Mouse (Mus musculus): ENCODE results near the gene Wnt3a. TPM values are rescaled to one million over a fixed set of nuclear protein-coding genes. Genes with fewer than 3 reads are reported as not detected.
"Not testable (repeated sequence)": the region's sequence is repeated elsewhere in the genome, so short reads cannot be mapped to it uniquely, and the experiment has no call there.

Gene Wnt3a
- polyA plus RNA-seq, 1 experiment from 2014 or later, result not detected

DNA sequence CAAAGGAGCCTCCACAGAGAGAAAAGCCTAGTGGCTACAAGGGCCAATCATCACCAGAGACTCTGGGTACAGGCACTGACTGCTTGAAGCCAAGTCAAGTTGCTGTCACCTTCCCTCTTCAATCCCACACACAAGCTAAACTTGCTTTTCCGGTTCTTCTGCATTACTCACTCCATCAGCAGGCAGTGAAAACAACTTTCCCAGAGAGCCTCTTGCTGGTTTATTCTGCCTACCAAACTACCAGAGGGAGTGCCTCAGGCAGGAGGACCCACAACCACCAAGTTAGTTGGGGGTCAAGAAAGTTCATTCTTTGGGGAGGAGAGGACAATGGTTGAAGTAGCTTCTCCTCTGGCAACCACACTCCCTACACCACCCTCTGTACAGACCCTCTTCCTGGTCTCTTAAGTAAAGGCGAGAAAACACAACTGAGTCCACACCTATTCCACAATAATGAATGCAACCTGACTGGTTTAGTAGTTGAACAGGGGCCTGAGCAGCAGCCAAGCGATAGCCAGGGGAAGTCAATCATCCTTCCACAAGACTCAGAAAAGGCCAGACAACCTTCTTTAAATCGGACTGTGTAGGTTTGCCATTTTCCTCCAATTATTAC, 72.1 kb downstream of the Wnt3a start:
- H3K4me3 ChIP-seq (ENCODE audit: low read depth, low read length), result no peak overlapping the region
- peak overlapping the region; percentile 62; the same call in 1 of the 2 replicates for H3K27ac ChIP-seq (ENCODE audit: low read length)
- peaks cover 16% of the 10 kb centered on the region; the same call in 1 of the 2 replicates for H3K4me1 ChIP-seq (ENCODE audit: control insufficient read depth, insufficient read depth, low read length)
- no peaks in the 10 kb centered on the region for H3K9me3 ChIP-seq (ENCODE audit: control insufficient read depth, low read depth, low read length)
- H3K4me2 ChIP-seq (replicated peaks; ENCODE audit: low read depth, low read length), result peak overlapping the region; percentile 15
- H3K9ac ChIP-seq (replicated peaks; ENCODE audit: low read depth, low read length), result no peak overlapping the region
- H3K27me3 ChIP-seq (ENCODE audit: control insufficient read depth, insufficient read depth, low read length), result no peaks in the 10 kb centered on the region
- peak; percentile 78 for ATAC-seq (ENCODE audit: insufficient number of reproducible peaks, insufficient read depth, low FRiP score, low read depth)
- 76% methylated on average over 4 of the region's 4 CpGs for WGBS
- peaks cover 15% of the 10 kb centered on the region for H3K36me3 ChIP-seq (ENCODE audit: control insufficient read depth, insufficient read depth, low read length)

DNA sequence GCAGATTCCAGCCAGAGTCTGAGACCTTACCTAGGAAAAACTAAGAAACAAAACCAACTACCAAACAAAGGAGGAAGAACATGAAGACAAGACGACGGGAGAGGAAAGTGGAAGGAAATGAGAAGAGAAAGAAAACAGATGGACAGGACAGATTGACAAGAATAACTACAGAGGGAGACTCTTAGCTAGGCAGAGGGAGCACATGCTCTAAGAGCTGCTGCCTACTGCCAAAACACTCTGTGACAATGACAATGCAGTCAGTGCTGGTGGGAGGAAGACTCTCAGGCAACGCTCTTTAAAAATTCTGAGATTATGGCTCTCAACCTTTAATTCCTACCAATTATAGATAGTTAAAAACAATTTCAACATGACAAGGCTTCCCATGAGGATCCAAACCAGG, 73.6 kb downstream of the Wnt3a start:
- Histone ChIP-seq H3K36me3 (ENCODE audit: control insufficient read depth, insufficient read depth, low read length) (peaks cover 22% of the 10 kb centered on the region), H3K27ac (ENCODE audit: low read length) (no peak overlapping the region), H3K4me2 (replicated peaks; ENCODE audit: low read depth, low read length) (no peak overlapping the region), H3K4me3 (ENCODE audit: low read depth, low read length) (no peak overlapping the region), H3K9ac (replicated peaks; ENCODE audit: low read depth, low read length) (no peak overlapping the region), H3K9me3 (ENCODE audit: control insufficient read depth, low read depth, low read length) (no peaks in the 10 kb centered on the region), H3K27me3 (ENCODE audit: control insufficient read depth, insufficient read depth, low read length) (no peaks in the 10 kb centered on the region), H3K4me1 (ENCODE audit: control insufficient read depth, insufficient read depth, low read length) (peaks cover 12% of the 10 kb centered on the region; the same call in 1 of the 2 replicates)
- no peak for ATAC-seq (ENCODE audit: insufficient number of reproducible peaks, insufficient read depth, low FRiP score, low read depth)
- 83% methylated on average over 3 of the region's 3 CpGs for WGBS

DNA sequence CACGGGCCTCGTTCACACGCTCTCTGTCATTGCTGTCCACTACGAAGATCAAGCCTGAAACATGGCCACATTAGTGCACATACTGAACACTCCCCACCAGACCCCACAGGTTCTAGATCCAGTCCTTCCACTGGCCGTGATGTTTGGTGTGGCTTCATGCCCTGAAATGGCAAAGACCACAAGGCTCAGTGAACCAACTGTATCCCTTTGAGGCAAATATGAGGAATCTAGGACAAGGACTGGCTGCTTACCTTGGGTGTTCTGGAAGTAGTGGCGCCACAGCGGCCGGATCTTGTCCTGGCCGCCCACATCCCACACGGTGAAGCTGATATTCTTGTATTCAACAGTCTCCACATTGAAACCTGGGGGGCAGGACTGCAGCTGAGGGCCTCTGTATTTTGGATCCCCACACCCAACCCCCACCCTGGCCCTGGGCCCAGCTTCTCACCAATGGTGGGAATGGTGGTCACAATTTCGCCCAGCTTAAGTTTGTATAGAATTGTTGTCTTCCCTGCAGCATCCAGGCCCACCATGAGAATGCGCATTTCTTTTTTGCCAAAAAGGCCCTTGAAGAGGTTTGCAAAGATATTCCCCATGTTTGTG, 77.6 kb downstream of the Wnt3a start:
- peaks cover 35% of the 10 kb centered on the region for H3K36me3 ChIP-seq (ENCODE audit: control insufficient read depth, insufficient read depth, low read length)
- ATAC-seq (ENCODE audit: insufficient number of reproducible peaks, insufficient read depth, low FRiP score, low read depth), result no peak
- H3K4me2 ChIP-seq (replicated peaks; ENCODE audit: low read depth, low read length), result no peak overlapping the region
- H3K9me3 ChIP-seq (ENCODE audit: control insufficient read depth, low read depth, low read length), result no peaks in the 10 kb centered on the region
- H3K4me1 ChIP-seq (ENCODE audit: control insufficient read depth, insufficient read depth, low read length), result peaks cover 10% of the 10 kb centered on the region; the same call in 1 of the 2 replicates
- no peak overlapping the region for H3K9ac ChIP-seq (replicated peaks; ENCODE audit: low read depth, low read length)
- H3K27ac ChIP-seq (ENCODE audit: low read length), result no peak overlapping the region
- H3K27me3 ChIP-seq (ENCODE audit: control insufficient read depth, insufficient read depth, low read length), result no peaks in the 10 kb centered on the region
- no peak overlapping the region for H3K4me3 ChIP-seq (ENCODE audit: low read depth, low read length)
- 89% methylated on average over 12 of the region's 12 CpGs for WGBS

DNA sequence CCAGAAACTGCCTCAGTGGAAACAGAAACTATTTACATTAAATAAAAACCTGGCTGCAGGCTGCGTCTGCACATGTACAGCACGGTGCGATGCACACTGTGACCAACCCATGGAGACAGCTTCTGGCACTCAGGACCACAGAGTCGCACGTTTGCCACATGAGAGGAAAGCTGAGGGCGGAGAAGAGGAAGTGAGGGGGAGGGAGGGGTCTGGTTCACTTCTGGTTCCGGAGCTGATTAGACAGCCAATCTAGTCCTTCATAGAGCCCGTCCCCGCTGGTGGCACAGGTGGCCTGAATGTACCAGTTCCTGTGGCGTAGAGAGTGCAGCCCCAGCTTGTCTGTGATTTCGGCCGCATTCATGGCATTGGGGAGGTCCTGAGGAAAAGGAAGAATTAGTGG, 78.2 kb downstream of the Wnt3a start:
- H3K9ac ChIP-seq (replicated peaks; ENCODE audit: low read depth, low read length); H3K9me3 ChIP-seq (ENCODE audit: control insufficient read depth, low read depth, low read length); H3K27me3 ChIP-seq (ENCODE audit: control insufficient read depth, insufficient read depth, low read length); H3K4me3 ChIP-seq (ENCODE audit: low read depth, low read length); H3K27ac ChIP-seq (ENCODE audit: low read length); H3K4me2 ChIP-seq (replicated peaks; ENCODE audit: low read depth, low read length); H3K4me1 ChIP-seq (ENCODE audit: control insufficient read depth, insufficient read depth, low read length); ATAC-seq (ENCODE audit: insufficient number of reproducible peaks, insufficient read depth, low FRiP score, low read depth): not testable (repeated sequence)
- 80% methylated on average over 12 of the region's 12 CpGs for WGBS
- H3K36me3 ChIP-seq (ENCODE audit: control insufficient read depth, insufficient read depth, low read length), result peaks cover 31% of the 10 kb centered on the region

DNA sequence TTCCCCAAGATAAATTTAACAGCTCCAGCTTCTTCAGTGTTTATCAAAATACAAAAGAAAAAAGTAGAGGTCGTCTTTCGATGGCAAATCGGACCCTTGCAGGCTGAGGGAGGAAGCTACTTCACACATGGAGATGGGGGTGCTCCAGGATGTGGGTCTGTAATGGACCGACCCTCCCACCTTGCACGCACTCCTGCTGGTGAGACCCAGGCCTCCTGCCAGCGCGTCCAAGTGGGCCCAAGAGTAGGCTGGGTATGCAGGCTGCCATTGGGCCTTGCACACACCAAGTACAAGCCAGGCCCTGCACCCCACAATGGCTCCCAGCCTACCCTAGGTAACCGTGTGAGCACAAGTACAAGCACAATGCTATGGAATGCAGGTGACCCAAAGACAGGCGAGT, 79.0 kb downstream of the Wnt3a start:
- H3K27me3 ChIP-seq (ENCODE audit: control insufficient read depth, insufficient read depth, low read length); H3K4me3 ChIP-seq (ENCODE audit: low read depth, low read length); ATAC-seq (ENCODE audit: insufficient number of reproducible peaks, insufficient read depth, low FRiP score, low read depth); H3K27ac ChIP-seq (ENCODE audit: low read length); H3K9me3 ChIP-seq (ENCODE audit: control insufficient read depth, low read depth, low read length); H3K4me1 ChIP-seq (ENCODE audit: control insufficient read depth, insufficient read depth, low read length); H3K4me2 ChIP-seq (replicated peaks; ENCODE audit: low read depth, low read length); H3K9ac ChIP-seq (replicated peaks; ENCODE audit: low read depth, low read length): not testable (repeated sequence)
- 84% methylated on average over 9 of the region's 9 CpGs for WGBS
- H3K36me3 ChIP-seq (ENCODE audit: control insufficient read depth, insufficient read depth, low read length), result peaks cover 31% of the 10 kb centered on the region

DNA sequence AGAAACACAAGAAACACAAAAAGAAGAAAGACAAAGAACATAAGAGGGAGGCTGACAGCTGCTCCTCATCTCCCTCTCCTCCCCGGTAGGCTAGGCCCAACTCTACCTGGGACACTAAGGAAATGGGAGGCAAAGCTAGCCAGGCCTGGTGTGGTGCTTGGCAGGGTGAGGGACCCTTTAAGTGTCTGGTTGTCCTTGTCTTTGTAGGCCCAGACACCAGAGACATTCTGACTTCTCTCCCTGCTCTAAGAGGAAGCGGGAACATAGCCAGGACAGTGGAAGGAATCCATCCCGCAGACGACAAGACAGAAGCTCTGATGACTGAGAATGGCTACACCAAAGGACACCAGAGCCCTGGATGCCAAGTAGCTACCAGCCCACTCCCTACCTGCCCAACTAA, 80.5 kb downstream of the Wnt3a start:
- Histone ChIP-seq H3K9me3 (ENCODE audit: control insufficient read depth, low read depth, low read length) (no peaks in the 10 kb centered on the region), H3K27ac (ENCODE audit: low read length) (no peak overlapping the region), H3K36me3 (ENCODE audit: control insufficient read depth, insufficient read depth, low read length) (peaks cover 37% of the 10 kb centered on the region), H3K4me1 (ENCODE audit: control insufficient read depth, insufficient read depth, low read length) (peaks cover 5% of the 10 kb centered on the region; the same call in 1 of the 2 replicates), H3K9ac (replicated peaks; ENCODE audit: low read depth, low read length) (no peak overlapping the region), H3K4me2 (replicated peaks; ENCODE audit: low read depth, low read length) (no peak overlapping the region), H3K27me3 (ENCODE audit: control insufficient read depth, insufficient read depth, low read length) (no peaks in the 10 kb centered on the region), H3K4me3 (ENCODE audit: low read depth, low read length) (no peak overlapping the region)
- WGBS, result 83% methylated on average over 4 of the region's 4 CpGs
- ATAC-seq (ENCODE audit: insufficient number of reproducible peaks, insufficient read depth, low FRiP score, low read depth), result no peak

DNA sequence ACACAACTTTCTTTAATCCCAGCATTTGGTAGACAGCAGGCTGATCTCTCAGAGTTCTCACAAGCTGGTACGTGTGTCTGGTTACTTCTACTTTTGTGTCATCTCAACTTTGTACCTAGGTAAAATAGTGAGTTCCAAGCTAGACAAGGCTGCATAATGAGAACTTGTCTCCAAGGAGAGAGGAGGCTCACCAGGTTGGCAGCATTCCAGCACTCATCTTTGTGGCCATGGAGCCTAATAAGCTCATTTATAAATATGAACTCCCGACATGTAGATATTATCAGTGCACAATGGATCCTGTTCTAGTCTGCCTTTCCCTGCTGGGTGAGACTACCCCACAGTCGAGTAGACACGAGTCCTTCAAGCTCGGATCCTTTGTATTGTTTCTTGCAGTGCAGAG, 81.0 kb downstream of the Wnt3a start:
- peak overlapping the region; percentile 66; the same call in 1 of the 2 replicates for H3K4me2 ChIP-seq (replicated peaks; ENCODE audit: low read depth, low read length)
- no peaks in the 10 kb centered on the region for H3K27me3 ChIP-seq (ENCODE audit: control insufficient read depth, insufficient read depth, low read length)
- WGBS, result 62% methylated on average over 5 of the region's 5 CpGs
- H3K36me3 ChIP-seq (ENCODE audit: control insufficient read depth, insufficient read depth, low read length), result peaks cover 37% of the 10 kb centered on the region
- H3K9ac ChIP-seq (replicated peaks; ENCODE audit: low read depth, low read length), result no peak overlapping the region
- H3K27ac ChIP-seq (ENCODE audit: low read length), result no peak overlapping the region
- no peak for ATAC-seq (ENCODE audit: insufficient number of reproducible peaks, insufficient read depth, low FRiP score, low read depth)
- H3K9me3 ChIP-seq (ENCODE audit: control insufficient read depth, low read depth, low read length), result no peaks in the 10 kb centered on the region
- H3K4me3 ChIP-seq (ENCODE audit: low read depth, low read length), result peak overlapping the region; percentile 90; the same call in 1 of the 2 replicates
- H3K4me1 ChIP-seq (ENCODE audit: control insufficient read depth, insufficient read depth, low read length), result peaks cover 5% of the 10 kb centered on the region; the same call in 1 of the 2 replicates

DNA sequence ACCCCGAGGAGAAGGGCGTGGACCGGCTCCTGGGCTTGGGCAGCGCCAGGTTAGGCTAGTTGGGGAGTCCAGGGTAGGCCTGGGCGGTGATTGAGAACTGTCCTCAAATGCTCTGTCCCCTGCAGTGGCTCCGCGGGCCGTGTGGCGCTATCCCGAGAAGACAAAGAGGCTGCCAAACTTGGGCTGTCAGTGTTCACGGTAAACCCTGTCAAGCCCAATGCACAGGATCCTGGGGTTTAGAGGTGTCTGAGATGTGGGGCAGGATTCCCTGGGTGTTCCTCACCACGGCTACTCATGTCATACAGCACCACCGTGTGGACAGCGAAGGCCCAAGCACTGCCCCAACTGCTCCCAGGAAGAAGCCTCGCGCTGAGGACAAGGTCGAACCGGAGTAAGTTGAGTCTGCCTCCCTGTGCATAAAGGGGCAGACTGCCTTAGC, 81.5 kb downstream of the Wnt3a start:
- Histone ChIP-seq H3K4me2 (replicated peaks; ENCODE audit: low read depth, low read length) (peak overlapping the region; percentile 66), H3K27me3 (ENCODE audit: control insufficient read depth, insufficient read depth, low read length) (no peaks in the 10 kb centered on the region), H3K9ac (replicated peaks; ENCODE audit: low read depth, low read length) (0 out of 2 replicates have a peak overlapping the region, but pooled peaks have one; percentile 90), H3K27ac (ENCODE audit: low read length) (peak overlapping the region; percentile 91; the same call in 1 of the 2 replicates), H3K4me1 (ENCODE audit: control insufficient read depth, insufficient read depth, low read length) (peaks cover 5% of the 10 kb centered on the region; the same call in 1 of the 2 replicates), H3K4me3 (ENCODE audit: low read depth, low read length) (peak overlapping the region; percentile 90), H3K9me3 (ENCODE audit: control insufficient read depth, low read depth, low read length) (no peaks in the 10 kb centered on the region), H3K36me3 (ENCODE audit: control insufficient read depth, insufficient read depth, low read length) (peaks cover 40% of the 10 kb centered on the region)
- WGBS, result 7% methylated on average over 18 of the region's 18 CpGs
- peak; percentile 42 for ATAC-seq (ENCODE audit: insufficient number of reproducible peaks, insufficient read depth, low FRiP score, low read depth)
